Mouse (Mus musculus) heart, adult 2 months (tissue): ENCODE results near the gene Wipf3. TPM values are rescaled to one million over a fixed set of nuclear protein-coding genes. Genes with fewer than 3 reads are reported as not detected.

Source experiments
- DNase-seq, 2 experiments: peaks; one replicate each; pipeline ENCODE4 v3.0.0; 2021
- H3K27ac ChIP-seq: fragments of 200-600 bp; 2 replicates; pipeline ENCODE4 v1.8.1; 2022
- H3K27me3 ChIP-seq: fragments of 200-500 bp; 2 replicates; pipeline ENCODE4 v1.6.1; 2012; ENCODE audit warnings: mild to moderate bottlenecking, low read length, inconsistent platforms, mixed read lengths; ENCODE audit not compliant: control insufficient read depth, insufficient read depth
- H3K36me3 ChIP-seq: fragments of 200-500 bp; 2 replicates; pipeline ENCODE4 v1.6.1; 2012; ENCODE audit warnings: low read length, inconsistent platforms; ENCODE audit not compliant: control insufficient read depth, insufficient read depth
- H3K4me1 ChIP-seq: fragments of 200-500 bp; 2 replicates; pipeline ENCODE4 v1.6.1; 2011; ENCODE audit warnings: low read length; ENCODE audit not compliant: control insufficient read depth, insufficient read depth
- H3K4me3 ChIP-seq: fragments of 200-600 bp; 2 replicates; pipeline ENCODE4 v1.8.1; 2022
- H3K79me2 ChIP-seq: fragments of 200-500 bp; replicated peaks from 2 replicates; pipeline ENCODE4 v1.6.1; 2012; ENCODE audit warnings: mild to moderate bottlenecking, inconsistent platforms, low read length, moderate library complexity, mixed read lengths; ENCODE audit not compliant: control insufficient read depth, insufficient read depth
- H3K9ac ChIP-seq: fragments of 200-500 bp; 2 replicates; pipeline ENCODE4 v1.6.1; 2012; ENCODE audit warnings: low read depth, mild to moderate bottlenecking, control low read depth, inconsistent platforms, low read length, mixed read lengths
- CTCF ChIP-seq: fragments of 200-600 bp; IDR thresholded peaks from 2 replicates; pipeline ENCODE4 v1.8.1; 2022; ENCODE audit warnings: antibody characterized with exemption, mild to moderate bottlenecking, moderate library complexity
- EP300 ChIP-seq: fragments of 200-500 bp; IDR thresholded peaks from 2 replicates; pipeline ENCODE4 v1.6.1; 2011; ENCODE audit warnings: low read depth, low read length, control low read depth; ENCODE audit not compliant: insufficient read depth
- POLR2A ChIP-seq: fragments of 200-500 bp; IDR thresholded peaks from 2 replicates; pipeline ENCODE4 v1.6.1; 2011; ENCODE audit warnings: mild to moderate bottlenecking, low read depth, low read length, control low read depth; ENCODE audit not compliant: insufficient read depth
- WGBS: fragments of 180-500 bp; shearing (Covaris S2); methylation state at CpG from one replicate; pipeline ENCODE4 v1.1.7; 2018; 5-methylcytosine and 5-hydroxymethylcytosine counted together
- intact Hi-C: fragments of 180-260 bp; cut with DNase I; formaldehyde crosslinking; loops from one replicate; pipeline ENCODE4 v1.15.1; 2025
- polyA plus RNA-seq: library from polyadenylated mRNA; depleted of rRNA; stranded (reverse); fragments of >200 nt; gene quantifications from 2 replicates; pipeline ENCODE4 v1.2.3, GENCODE M21; 2012
- total RNA-seq, 2 experiments: library from RNA; stranded (reverse); gene quantifications; 2 replicates each; pipeline ENCODE4 v1.2.3; 2021

Gene Wipf3
- total and polyA plus RNA-seq, 3 experiments = 12.2 to 47.2 (median 26.3) TPM

DNA sequence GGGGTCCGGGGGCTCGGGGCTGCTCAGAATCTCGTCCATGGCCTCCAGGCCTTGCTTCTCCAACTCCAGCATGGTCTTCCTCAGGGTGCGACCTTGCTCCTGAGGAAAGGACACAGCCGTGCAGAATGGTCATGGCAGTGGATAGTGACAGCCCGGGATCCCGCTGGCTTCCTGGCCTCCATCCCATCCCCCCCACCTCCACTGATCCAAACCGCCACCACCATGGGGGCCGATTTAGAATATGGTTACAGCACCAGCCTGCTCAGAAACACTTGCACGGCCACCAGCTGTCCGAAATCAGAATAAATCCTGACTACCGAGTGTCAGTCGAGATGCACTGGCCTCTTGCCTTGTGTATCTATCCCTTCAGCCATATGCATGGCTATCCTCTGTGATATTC lies 79.9 kb downstream of the Wipf3 start:
- TF ChIP-seq CTCF (no peak), POLR2A (no peak), EP300 (no peak)
- H3K36me3 ChIP-seq = no peaks in the 10 kb centered on the region
- 91% methylated on average over 13 of the region's 13 CpGs for WGBS
- H3K27ac ChIP-seq = no peak overlapping the region
- no peak for DNase-seq
- intact Hi-C loops = no loop called here
- no peak overlapping the region for H3K9ac ChIP-seq
- H3K79me2 ChIP-seq = no peaks in the 10 kb centered on the region
- H3K4me3 ChIP-seq = no peak overlapping the region
- H3K4me1 ChIP-seq = no peaks in the 10 kb centered on the region
- no peaks in the 10 kb centered on the region for H3K27me3 ChIP-seq

DNA sequence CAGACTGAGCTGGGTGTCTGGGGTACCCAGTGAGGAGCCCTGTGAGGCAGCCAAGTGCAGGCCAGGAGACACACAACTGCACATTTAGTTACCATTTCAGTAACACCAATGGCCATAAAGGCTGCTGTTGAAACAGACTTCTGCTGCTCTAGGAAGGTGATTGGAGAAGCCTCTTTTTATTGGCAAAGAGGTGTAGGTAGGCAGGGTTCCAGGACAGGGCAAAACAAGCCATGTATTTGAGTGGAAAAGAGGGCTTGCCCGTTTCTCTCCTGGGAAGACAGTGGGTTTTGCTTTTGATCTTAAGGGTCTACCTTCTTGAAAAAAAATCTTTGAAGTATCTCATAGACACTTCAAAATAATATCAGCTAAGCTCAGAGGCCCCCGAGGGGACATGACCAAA lies 82.9 kb downstream of the Wipf3 start:
- H3K27me3 ChIP-seq = no peaks in the 10 kb centered on the region
- H3K4me3 ChIP-seq = no peak overlapping the region
- H3K9ac ChIP-seq = no peak overlapping the region
- no peaks in the 10 kb centered on the region for H3K4me1 ChIP-seq
- no peak overlapping the region for H3K27ac ChIP-seq
- TF ChIP-seq POLR2A (no peak), EP300 (no peak), CTCF (no peak)
- DNase-seq = no peak
- no peaks in the 10 kb centered on the region for H3K79me2 ChIP-seq
- intact Hi-C loops = no loop called here
- WGBS = 72% methylated on average over 2 of the region's 2 CpGs
- H3K36me3 ChIP-seq = no peaks in the 10 kb centered on the region

DNA sequence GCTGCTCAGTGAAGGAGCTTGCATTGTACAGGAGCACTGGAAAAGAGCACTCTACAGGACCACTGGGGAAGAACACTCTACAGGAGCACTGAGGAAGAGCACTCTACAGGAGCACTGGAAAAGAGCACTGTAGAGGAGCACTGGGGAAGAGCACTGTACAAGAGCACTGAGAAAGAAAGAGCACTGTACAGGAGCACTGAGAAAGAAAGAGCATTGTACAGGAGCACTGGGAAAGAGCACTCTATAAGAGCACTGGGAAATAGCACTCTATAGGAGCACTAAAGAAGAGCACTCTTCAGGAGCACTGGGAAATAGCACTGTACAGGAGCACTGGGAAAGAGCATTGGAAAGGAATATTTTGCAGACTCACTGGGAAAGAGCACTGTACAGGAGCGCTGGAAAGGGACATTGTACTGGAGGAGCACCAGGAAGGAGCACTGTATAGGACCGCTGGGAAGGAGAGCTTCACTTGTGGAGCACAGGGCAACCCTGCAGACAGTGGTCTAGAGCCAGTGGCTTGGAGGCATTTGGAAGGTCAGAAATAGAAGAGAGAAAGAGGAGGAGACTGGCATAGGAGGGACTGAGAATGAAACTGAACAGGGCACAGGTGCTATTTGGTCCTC lies 87.2 kb downstream of the Wipf3 start:
- H3K27me3 ChIP-seq = no peaks in the 10 kb centered on the region
- no peak for DNase-seq
- WGBS = 87% methylated on average over 2 of the region's 2 CpGs
- no peak for TF ChIP-seq POLR2A
- no peak for TF ChIP-seq EP300
- TF ChIP-seq CTCF = no peak
- H3K27ac ChIP-seq = no peak overlapping the region
- H3K4me1 ChIP-seq = no peaks in the 10 kb centered on the region
- H3K4me3 ChIP-seq = no peak overlapping the region
- intact Hi-C loops = no loop called here
- no peaks in the 10 kb centered on the region for H3K79me2 ChIP-seq
- no peaks in the 10 kb centered on the region for H3K36me3 ChIP-seq
- H3K9ac ChIP-seq = no peak overlapping the region

DNA sequence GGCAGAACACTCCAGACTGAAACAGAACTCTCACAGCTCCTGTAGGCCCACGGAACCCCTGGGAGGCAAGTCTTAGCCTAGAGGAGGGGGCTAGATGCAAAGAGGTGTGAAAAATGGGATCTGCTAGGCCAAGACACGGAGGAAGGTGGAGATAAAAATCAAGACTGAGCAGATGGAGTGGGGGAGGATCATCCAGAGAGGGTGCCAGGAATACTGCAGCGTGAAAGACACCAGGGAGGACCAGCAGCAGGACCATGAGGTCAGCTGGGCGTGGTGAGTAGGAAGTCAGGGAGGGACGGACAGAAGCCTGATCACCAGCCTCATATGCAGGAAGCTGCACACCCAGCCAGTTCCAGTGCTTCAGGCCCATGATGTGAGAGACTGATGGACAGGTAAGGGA lies 89.4 kb downstream of the Wipf3 start:
- DNase-seq = no peak
- WGBS = 60% methylated on average over 5 of the region's 5 CpGs
- Histone ChIP-seq H3K27me3 (no peaks in the 10 kb centered on the region), H3K4me1 (no peaks in the 10 kb centered on the region), H3K27ac (no peak overlapping the region), H3K4me3 (no peak overlapping the region), H3K79me2 (no peaks in the 10 kb centered on the region), H3K9ac (no peak overlapping the region), H3K36me3 (no peaks in the 10 kb centered on the region)
- no peak for TF ChIP-seq CTCF
- intact Hi-C loops = no loop called here

DNA sequence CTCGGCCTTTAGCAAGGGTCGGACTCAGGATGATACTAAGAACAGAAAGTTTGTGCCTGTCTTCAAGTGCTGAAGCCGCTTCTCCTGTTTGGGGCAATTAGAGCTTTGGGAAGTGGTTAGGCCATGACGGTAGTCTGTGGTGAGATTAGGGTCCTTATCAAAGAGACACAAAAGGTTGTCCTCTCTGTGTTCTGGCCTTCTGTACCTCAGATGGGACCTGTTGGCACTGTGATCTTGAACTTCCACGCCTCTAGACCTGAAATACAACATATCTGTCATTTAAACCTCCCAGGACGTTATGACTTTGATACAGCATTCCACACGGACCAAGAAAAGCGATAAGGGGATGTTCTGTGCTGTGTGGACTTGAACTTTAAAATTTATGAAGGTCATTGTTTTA lies 99.3 kb downstream of the Wipf3 start:
- WGBS = 73% methylated on average over 8 of the region's 8 CpGs
- no peaks in the 10 kb centered on the region for H3K79me2 ChIP-seq
- H3K9ac ChIP-seq = no peak overlapping the region
- H3K4me1 ChIP-seq = peaks cover 2% of the 10 kb centered on the region
- no peaks in the 10 kb centered on the region for H3K36me3 ChIP-seq
- H3K27me3 ChIP-seq = no peaks in the 10 kb centered on the region
- TF ChIP-seq EP300 = no peak
- TF ChIP-seq POLR2A = no peak
- TF ChIP-seq CTCF = no peak
- intact Hi-C loops = no loop called here
- DNase-seq = no peak
- H3K4me3 ChIP-seq = no peak overlapping the region
- no peak overlapping the region for H3K27ac ChIP-seq

DNA sequence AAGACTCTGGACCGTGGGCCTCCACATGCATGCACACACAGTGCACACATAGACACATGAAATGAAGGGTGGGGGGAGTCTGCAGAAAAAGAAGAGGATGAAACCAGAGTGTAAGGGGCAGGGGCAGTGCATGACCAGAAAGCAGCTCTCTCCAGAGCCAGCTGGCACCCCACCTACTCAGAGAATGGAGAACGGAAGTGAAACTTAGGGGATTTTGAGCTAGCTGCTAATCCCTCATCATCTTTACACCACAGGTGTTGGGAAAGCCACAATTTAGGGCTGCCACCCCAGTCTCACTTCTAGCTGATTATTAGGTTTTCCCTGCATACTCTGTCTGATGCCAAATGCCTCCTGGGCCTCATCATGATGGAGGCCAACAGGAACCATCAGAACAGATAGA lies 100.8 kb downstream of the Wipf3 start:
- DNase-seq = no peak
- no peak for TF ChIP-seq CTCF
- TF ChIP-seq POLR2A = no peak
- TF ChIP-seq EP300 = no peak
- Histone ChIP-seq H3K4me1 (peaks cover 2% of the 10 kb centered on the region), H3K9ac (no peak overlapping the region), H3K36me3 (no peaks in the 10 kb centered on the region), H3K27ac (no peak overlapping the region), H3K27me3 (no peaks in the 10 kb centered on the region), H3K79me2 (no peaks in the 10 kb centered on the region), H3K4me3 (no peak overlapping the region)
- WGBS = 87% methylated on average over 2 of the region's 2 CpGs
- intact Hi-C loops = no loop called here
